Mouse (Mus musculus): ENCODE data around the gene Col1a1. TPM values are rescaled to one million over a fixed set of nuclear protein-coding genes. Genes with fewer than 3 reads are reported as not detected.
A peak's percentile ranks its signal among the peaks of the same experiment; 100 is the strongest.

Gene Col1a1
- polyA plus RNA-seq, 1 experiment from 2014 or later, result 1,170 TPM

DNA sequence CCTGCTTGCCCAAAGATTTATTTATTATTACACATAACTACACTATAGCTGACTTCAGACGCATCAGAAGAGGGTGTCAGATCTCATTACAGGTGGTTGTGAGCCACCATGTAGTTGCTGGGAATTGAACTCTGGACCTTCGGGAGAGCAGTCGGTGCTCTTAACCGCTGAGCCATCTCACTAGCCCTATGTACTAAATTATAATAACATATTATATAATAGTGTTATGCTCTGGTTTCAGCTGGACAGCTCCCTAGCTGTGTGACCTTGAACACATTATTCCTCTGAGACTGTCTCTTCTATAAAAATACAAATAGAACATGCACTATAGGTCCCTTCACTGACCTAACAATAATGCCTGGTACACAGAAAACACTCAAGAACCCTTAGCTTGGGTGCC lies 11.0 kb upstream of the Col1a1 start:
- WGBS, result 92% methylated on average over 4 of the region's 4 CpGs
- ATAC-seq (ENCODE audit: low FRiP score, low read depth), result no peak
- Histone ChIP-seq H3K9ac (no peak overlapping the region), H3K36me3 (no peaks in the 10 kb centered on the region), H3K4me1 (peaks cover 38% of the 10 kb centered on the region), H3K4me2 (replicated peaks) (no peak overlapping the region), H3K27me3 (no peaks in the 10 kb centered on the region), H3K9me3 (no peaks in the 10 kb centered on the region), H3K27ac (no peak overlapping the region), H3K4me3 (no peak overlapping the region)

DNA sequence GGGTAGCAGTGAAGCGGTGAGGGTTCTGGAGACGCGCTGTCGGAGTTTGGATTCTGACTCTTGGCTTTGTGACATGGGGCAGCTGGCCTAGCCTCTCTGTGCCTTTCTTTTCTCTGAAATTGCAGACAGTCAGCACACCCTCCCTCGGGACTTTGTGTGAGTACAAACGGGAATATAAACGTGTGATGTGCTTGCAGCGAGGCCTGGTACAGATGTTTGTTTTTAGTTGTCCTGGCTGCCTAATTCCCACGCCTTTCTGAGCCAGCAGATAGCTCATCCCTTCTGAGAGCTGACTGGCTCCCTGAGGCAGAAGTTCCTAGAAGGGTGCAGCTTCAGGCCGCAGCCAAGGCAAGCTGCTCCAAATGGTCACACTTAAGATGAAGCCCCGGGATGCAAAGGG lies 9.6 kb upstream of the Col1a1 start:
- no peak overlapping the region for H3K4me3 ChIP-seq
- H3K9me3 ChIP-seq, result no peaks in the 10 kb centered on the region
- H3K36me3 ChIP-seq, result no peaks in the 10 kb centered on the region
- H3K27me3 ChIP-seq, result no peaks in the 10 kb centered on the region
- no peak for ATAC-seq (ENCODE audit: low FRiP score, low read depth)
- H3K4me1 ChIP-seq, result peaks cover 46% of the 10 kb centered on the region
- H3K9ac ChIP-seq, result no peak overlapping the region
- no peak overlapping the region for H3K4me2 ChIP-seq (replicated peaks)
- H3K27ac ChIP-seq, result no peak overlapping the region
- WGBS, result 56% methylated on average over 11 of the region's 11 CpGs

DNA sequence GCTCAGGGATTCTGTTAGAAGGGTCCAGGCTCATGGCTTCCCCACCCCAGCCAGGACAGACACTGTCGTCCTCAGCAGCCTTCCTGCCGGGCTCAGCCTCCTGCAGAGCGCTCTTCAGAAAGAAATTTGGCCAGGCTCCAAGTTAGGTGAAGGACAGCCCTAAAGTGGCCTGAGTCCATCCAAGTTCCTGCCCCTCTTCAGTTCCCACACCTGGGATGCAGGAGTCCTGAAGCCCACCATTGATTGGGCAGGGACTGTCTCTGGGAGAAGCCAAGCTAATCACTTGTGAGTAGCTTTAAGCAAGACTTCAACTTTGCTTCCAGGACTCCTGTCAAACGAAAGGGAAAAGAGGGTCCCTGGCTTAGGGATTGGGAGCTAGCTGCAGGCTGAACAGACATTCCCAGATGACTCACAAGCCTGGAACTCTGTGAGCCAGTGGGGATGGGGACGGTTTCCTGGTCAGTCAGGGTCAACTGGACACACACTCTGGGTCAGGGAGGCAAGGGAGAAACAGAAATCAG lies 8.2 kb upstream of the Col1a1 start:
- ATAC-seq (ENCODE audit: low FRiP score, low read depth), result no peak
- Histone ChIP-seq H3K27me3 (no peaks in the 10 kb centered on the region), H3K4me1 (peaks cover 54% of the 10 kb centered on the region), H3K27ac (peak overlapping the region; percentile 96), H3K36me3 (no peaks in the 10 kb centered on the region), H3K4me3 (no peak overlapping the region), H3K9me3 (no peaks in the 10 kb centered on the region), H3K9ac (no peak overlapping the region; the same call in 1 of the 2 replicates), H3K4me2 (replicated peaks) (0 out of 2 replicates have a peak overlapping the region, but pooled peaks have one; percentile 16)
- 16% methylated on average over 5 of the region's 5 CpGs for WGBS

DNA sequence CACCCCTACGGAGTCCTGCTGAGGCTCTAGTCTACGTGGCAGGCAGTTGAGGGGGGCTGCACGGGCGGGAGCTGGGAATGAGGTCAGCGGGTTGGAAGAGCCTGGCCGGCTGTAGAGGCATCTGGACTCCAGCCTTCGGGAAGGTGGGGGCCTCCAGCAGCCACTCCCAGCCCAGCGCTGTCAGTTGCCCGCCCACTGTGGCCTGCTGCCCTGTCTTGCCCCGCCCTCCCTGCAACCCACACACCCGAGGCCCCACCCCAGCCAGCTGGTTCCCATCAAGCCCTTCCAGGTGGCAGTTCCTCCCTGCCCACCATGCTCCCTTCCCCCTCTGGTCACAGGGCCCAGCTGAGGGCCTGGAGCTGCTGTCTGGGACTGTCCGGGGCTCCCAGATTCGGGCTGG lies 7.2 kb upstream of the Col1a1 start:
- peak overlapping the region; percentile 35 for H3K9ac ChIP-seq
- WGBS, result under 1% methylated on average over 13 of the region's 13 CpGs

DNA sequence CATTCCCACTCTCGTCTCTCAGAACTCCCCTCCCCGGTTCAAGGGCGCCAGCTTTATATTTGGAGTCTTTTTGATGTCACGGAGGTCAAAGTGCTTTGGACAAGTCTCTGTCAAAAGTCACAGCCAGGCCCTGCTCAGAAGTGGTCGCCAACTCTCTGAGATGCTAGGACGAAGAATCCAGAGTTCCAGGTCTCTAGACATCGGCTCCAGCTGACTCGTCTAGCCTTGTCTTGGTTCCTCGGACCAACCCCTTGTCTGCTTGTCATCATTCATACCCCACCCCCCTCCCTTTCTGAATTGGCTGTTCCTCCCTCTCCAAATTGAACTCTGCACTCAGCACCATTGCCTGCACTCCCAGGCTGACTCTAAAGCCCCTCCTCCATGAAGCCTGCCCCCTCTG lies 6.4 kb upstream of the Col1a1 start:
- peak overlapping the region; percentile 96 for H3K27ac ChIP-seq
- H3K9ac ChIP-seq, result no peak overlapping the region
- peaks cover 72% of the 10 kb centered on the region for H3K4me1 ChIP-seq
- H3K4me2 ChIP-seq (replicated peaks), result peak overlapping the region; percentile 55; the same call in 1 of the 2 replicates
- H3K9me3 ChIP-seq, result no peaks in the 10 kb centered on the region
- H3K4me3 ChIP-seq, result no peak overlapping the region
- no peak for ATAC-seq (ENCODE audit: low FRiP score, low read depth)
- H3K27me3 ChIP-seq, result no peaks in the 10 kb centered on the region
- H3K36me3 ChIP-seq, result no peaks in the 10 kb centered on the region
- 23% methylated on average over 9 of the region's 9 CpGs for WGBS

More for the DNA sequence above, 7.2 kb upstream of the Col1a1 start:
- ATAC-seq (ENCODE audit: low FRiP score, low read depth), result peak; percentile 91
- Histone ChIP-seq H3K27ac (peak overlapping the region; percentile 96), H3K4me3 (peak overlapping the region; percentile 16), H3K4me1 (peaks cover 64% of the 10 kb centered on the region), H3K9me3 (no peaks in the 10 kb centered on the region), H3K27me3 (no peaks in the 10 kb centered on the region), H3K36me3 (no peaks in the 10 kb centered on the region), H3K4me2 (replicated peaks) (peak overlapping the region; percentile 55)

DNA sequence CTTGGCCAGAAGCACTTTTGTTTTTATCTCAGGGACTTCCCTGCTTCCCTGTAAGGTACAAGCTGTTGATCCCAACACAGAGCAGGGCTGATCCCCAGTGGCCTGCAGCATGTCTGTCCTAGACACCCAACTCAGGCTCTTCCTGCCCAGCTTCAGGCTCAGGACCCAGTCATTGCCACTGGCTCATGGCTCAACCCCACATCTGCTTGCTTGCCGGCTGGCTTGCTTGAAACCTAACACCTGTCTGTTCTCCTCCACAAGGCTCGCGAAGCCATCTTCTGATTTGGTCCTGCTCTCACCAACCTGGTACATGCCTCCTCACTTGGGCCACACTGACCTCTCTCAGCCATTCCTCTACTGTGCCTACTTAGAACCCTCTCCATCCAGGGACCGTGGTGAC lies 5.9 kb upstream of the Col1a1 start:
- Histone ChIP-seq H3K27ac (peak overlapping the region; percentile 96; the same call in 1 of the 2 replicates), H3K9me3 (no peaks in the 10 kb centered on the region), H3K27me3 (no peaks in the 10 kb centered on the region), H3K9ac (no peak overlapping the region), H3K36me3 (no peaks in the 10 kb centered on the region), H3K4me2 (replicated peaks) (no peak overlapping the region), H3K4me3 (no peak overlapping the region), H3K4me1 (peaks cover 78% of the 10 kb centered on the region)
- WGBS, result 18% methylated on average over 4 of the region's 4 CpGs
- ATAC-seq (ENCODE audit: low FRiP score, low read depth), result no peak

DNA sequence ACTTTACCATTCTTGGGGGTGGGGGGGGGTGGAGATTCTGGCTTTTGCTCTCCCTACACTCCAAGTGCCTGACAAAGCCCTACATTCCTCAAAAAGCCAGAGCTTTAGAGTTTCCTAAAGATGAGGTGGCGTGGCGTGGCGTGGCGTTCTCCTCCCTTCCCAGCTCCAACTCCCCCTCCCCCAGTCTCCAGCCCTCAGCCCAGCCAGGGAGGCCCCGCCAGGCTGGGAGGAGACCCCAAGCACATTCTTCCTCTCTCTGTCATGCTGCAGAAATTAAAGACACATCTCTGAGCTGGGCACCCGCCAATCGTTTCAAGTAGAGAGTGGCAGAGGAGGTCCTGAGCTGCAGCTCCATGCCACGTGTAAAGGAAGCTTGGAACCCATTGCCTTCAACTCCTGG lies 2.4 kb upstream of the Col1a1 start:
- peak; percentile 20; the same call in 1 of the 2 replicates for ATAC-seq (ENCODE audit: low FRiP score, low read depth)
- H3K27me3 ChIP-seq, result peaks cover 3% of the 10 kb centered on the region; the same call in 1 of the 2 replicates
- peak overlapping the region; percentile 96 for H3K27ac ChIP-seq
- H3K9ac ChIP-seq, result peak overlapping the region; percentile 32; the same call in 1 of the 2 replicates
- H3K4me3 ChIP-seq, result no peak overlapping the region
- H3K4me1 ChIP-seq, result peaks cover 80% of the 10 kb centered on the region
- peaks cover 5% of the 10 kb centered on the region for H3K36me3 ChIP-seq
- H3K4me2 ChIP-seq (replicated peaks), result peak overlapping the region; percentile 89
- no peaks in the 10 kb centered on the region for H3K9me3 ChIP-seq
- WGBS, result 10% methylated on average over 8 of the region's 8 CpGs

DNA sequence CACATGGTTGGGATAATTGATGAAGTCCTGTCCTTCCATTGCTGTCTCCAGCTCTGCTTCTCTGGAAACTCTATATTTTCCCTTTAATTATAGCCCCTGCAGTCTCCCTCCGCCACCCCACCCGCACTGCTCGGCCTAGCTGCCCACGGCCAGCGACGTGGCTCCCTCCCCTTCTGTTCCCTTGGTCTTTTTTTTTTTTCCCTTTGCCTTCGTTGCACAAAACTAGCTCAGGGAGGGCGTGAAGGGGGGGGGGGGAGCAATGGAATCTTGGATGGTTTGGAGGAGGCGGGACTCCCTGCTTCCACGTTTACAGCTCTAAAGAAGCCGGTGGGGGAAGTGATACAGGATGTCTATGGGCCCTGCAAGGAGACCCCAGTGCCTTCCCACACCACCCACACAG lies 1.5 kb upstream of the Col1a1 start:
- peaks cover 79% of the 10 kb centered on the region for H3K4me1 ChIP-seq
- WGBS, result 15% methylated on average over 11 of the region's 11 CpGs
- peak overlapping the region; percentile 96 for H3K27ac ChIP-seq
- peaks cover 3% of the 10 kb centered on the region; the same call in 1 of the 2 replicates for H3K27me3 ChIP-seq
- peaks cover 14% of the 10 kb centered on the region for H3K36me3 ChIP-seq
- no peaks in the 10 kb centered on the region for H3K9me3 ChIP-seq
- no peak overlapping the region; the same call in 1 of the 2 replicates for H3K4me3 ChIP-seq
- ATAC-seq (ENCODE audit: low FRiP score, low read depth), result no peak
- peak overlapping the region; percentile 89 for H3K4me2 ChIP-seq (replicated peaks)
- H3K9ac ChIP-seq, result 0 out of 2 replicates have a peak overlapping the region, but pooled peaks have one; percentile 25

DNA sequence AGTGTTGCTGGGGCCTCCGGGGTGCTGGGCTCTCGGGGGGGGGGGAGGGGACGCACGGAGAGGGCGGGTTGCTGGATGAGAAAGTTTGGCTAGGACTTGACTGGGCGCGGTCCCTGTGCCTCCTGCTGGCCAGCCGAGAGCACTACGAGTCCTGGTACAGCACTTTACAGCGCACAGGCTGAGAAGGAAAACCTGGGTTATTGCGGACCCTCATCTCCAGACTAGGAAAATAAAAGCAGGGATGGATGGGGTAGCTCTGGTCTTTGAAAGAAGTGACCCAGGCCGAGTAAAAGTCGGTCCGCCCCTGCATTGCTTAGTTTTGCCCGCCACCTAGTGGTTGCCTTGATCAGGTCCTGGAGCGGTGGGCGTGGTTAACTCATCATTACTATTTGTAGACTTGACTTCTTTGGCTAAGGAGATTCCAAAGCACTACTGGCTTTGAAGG lies 849 bp downstream of the Col1a1 start:
- peak; percentile 73 for ATAC-seq (ENCODE audit: low FRiP score, low read depth)
- Histone ChIP-seq H3K27me3 (peaks cover 3% of the 10 kb centered on the region; the same call in 1 of the 2 replicates), H3K36me3 (peaks cover 38% of the 10 kb centered on the region), H3K4me2 (replicated peaks) (peak overlapping the region; percentile 89), H3K9me3 (no peaks in the 10 kb centered on the region), H3K27ac (peak overlapping the region; percentile 96), H3K4me3 (peak overlapping the region; percentile 66), H3K4me1 (peaks cover 69% of the 10 kb centered on the region), H3K9ac (peak overlapping the region; percentile 90)
- WGBS, result 1% methylated on average over 17 of the region's 17 CpGs

DNA sequence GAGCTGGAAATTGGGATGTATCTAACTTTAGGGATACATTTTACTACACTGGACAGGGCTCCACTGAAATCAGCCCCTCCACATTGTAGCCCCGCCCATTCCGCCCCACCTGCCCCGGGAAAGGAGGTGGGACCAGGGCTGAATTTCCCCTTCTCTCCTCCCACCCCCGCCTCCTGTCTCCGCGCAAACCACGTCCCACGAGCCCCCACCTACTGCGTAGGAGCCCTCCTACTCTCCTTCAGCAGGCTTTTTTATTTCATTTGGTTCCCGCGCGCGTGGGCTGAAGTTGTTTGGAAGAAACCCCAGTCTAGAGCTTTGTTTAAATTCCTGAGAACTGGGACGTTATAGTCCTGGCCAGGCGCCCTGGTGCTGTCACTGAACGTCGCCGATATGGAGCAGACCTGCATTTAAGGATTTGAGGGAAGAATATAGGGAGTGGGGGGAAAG lies 1.3 kb downstream of the Col1a1 start:
- H3K4me2 ChIP-seq (replicated peaks), result peak overlapping the region; percentile 89
- H3K27me3 ChIP-seq, result peaks cover 3% of the 10 kb centered on the region; the same call in 1 of the 2 replicates
- H3K36me3 ChIP-seq, result peaks cover 42% of the 10 kb centered on the region
- H3K9ac ChIP-seq, result peak overlapping the region; percentile 90
- no peaks in the 10 kb centered on the region for H3K9me3 ChIP-seq
- peak overlapping the region; percentile 66 for H3K4me3 ChIP-seq
- peak overlapping the region; percentile 96 for H3K27ac ChIP-seq
- ATAC-seq (ENCODE audit: low FRiP score, low read depth), result peak; percentile 45
- H3K4me1 ChIP-seq, result peaks cover 65% of the 10 kb centered on the region
- 2% methylated on average over 18 of the region's 18 CpGs for WGBS

DNA sequence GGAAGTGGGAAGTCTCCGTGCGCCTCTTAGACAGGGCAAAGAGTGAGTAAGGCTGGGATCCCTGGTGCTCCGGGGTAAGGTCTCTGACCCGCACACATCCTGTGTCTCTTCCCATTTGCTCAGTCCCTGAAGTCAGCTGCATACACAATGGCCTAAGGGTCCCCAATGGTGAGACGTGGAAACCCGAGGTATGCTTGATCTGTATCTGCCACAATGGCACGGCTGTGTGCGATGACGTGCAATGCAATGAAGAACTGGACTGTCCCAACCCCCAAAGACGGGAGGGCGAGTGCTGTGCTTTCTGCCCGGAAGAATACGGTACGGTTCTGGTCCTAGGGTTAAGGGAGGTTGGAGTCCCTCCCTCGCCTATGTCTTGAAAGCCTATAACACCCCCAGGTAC lies 1.8 kb downstream of the Col1a1 start:
- WGBS, result 3% methylated on average over 15 of the region's 15 CpGs
- Histone ChIP-seq H3K36me3 (peaks cover 47% of the 10 kb centered on the region), H3K9me3 (no peaks in the 10 kb centered on the region), H3K4me3 (peak overlapping the region; percentile 66), H3K9ac (peak overlapping the region; percentile 90), H3K27ac (peak overlapping the region; percentile 39; the same call in 1 of the 2 replicates), H3K27me3 (peaks cover 3% of the 10 kb centered on the region; the same call in 1 of the 2 replicates), H3K4me1 (peaks cover 65% of the 10 kb centered on the region), H3K4me2 (replicated peaks) (peak overlapping the region; percentile 89)
- no peak for ATAC-seq (ENCODE audit: low FRiP score, low read depth)

DNA sequence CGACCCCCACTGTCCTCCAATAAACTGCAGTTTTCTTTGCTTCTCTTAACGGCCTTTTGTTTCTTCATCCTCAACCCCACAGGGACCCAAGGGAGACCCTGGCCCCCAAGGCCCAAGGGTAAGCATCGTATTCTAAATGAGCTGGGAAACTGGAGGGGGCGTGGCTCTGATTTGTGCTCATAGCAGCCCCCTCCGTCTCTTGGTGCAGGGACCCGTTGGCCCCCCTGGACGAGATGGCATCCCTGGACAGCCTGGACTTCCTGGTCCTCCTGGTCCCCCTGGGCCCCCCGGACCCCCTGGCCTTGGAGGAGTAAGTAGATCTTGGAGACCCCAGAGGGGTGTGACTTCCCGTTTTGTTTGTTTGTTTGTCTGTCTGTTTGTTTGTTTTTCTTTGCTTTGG lies 2.3 kb downstream of the Col1a1 start:
- Histone ChIP-seq H3K9me3 (no peaks in the 10 kb centered on the region), H3K4me2 (replicated peaks) (peak overlapping the region; percentile 89), H3K27me3 (peaks cover 3% of the 10 kb centered on the region; the same call in 1 of the 2 replicates), H3K4me3 (peak overlapping the region; percentile 66), H3K27ac (peak overlapping the region; percentile 39), H3K4me1 (peaks cover 60% of the 10 kb centered on the region), H3K9ac (peak overlapping the region; percentile 90), H3K36me3 (peaks cover 52% of the 10 kb centered on the region)
- no peak for ATAC-seq (ENCODE audit: low FRiP score, low read depth)
- WGBS, result 26% methylated on average over 9 of the region's 9 CpGs
